Mouse (Mus musculus) thymus, adult 2 months (tissue): ENCODE measurements at regions not wholly inside any gene's neighbourhood (a gene's known extent, or its start where the extent isn't known, plus 50 kb on each side); places are given as distances from the start of the nearest gene placed in this dataset.

Experiments used
- CTCF ChIP-seq: fragments of 200-500 bp; IDR thresholded peaks from 2 replicates; pipeline ENCODE4 v1.5.1; 2012; ENCODE audit warnings: mild to moderate bottlenecking, control low read depth, low read length, moderate library complexity, borderline replicate concordance; ENCODE audit not compliant: control insufficient read depth, poor library complexity, insufficient read depth; ENCODE audit errors: extremely low read depth
- POLR2A ChIP-seq: fragments of 200-500 bp; IDR thresholded peaks from 2 replicates; pipeline ENCODE4 v1.6.1; 2012; ENCODE audit warnings: mild to moderate bottlenecking, low read length, control low read depth, moderate library complexity; ENCODE audit not compliant: control insufficient read depth, poor library complexity, insufficient read depth; ENCODE audit errors: extremely low read depth

- TF ChIP-seq CTCF (no peak), POLR2A (no peak)
Measured at GRCm38 (mm10) chr3:62280960-62281359, 57.2 kb upstream of the Arhgef26 start.
